Mouse (Mus musculus): ENCODE results near the gene Fam104a.

Fam104a gene

DNA sequence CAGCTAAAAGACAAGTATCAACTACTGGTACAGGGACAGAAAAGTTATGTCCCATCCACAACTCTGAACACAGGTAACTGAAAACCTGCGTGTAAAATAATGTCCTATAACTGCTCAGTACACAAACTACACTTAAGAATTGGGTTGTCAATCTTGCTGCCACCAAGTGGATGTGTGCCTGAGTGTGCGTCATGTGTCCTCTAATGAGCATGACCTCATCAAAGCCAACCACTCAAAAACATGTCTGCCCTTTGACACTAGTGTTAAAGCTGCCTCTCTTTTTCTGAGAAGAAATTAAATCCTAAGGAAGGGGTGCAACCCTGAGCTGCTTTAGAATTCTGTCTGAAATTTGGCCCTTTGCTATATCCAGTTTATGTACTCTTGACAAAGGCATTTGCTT, 19.7 kb downstream of the Fam104a start:
- DNase-seq (ENCODE audit: low read depth), result no peak

DNA sequence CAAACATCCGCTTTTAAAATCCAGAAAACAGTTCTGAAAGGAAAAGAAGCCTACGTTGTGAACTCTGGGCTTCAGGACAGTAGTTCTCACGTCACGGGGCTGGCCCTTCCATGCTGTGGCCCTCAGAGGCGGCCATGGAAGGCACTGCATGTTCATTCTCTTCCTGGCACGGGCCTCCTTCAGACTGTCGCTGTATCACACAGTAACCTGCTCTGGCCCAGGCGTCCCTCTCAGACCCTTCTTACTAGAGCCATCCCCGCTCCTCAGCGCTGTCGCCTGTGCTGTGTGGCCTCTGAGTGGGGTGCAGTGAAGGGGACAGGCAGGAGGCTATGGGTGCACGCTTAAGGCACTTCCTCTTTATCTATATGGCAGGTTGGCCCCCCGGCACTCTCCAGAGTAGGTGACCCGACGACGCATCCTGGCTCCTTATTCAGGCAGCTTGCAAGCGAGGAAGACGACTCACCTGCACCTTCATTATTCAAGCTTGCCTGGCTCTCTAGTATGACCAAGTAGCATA, 22.1 kb downstream of the Fam104a start:
- no peak for DNase-seq (ENCODE audit: low read depth)

DNA sequence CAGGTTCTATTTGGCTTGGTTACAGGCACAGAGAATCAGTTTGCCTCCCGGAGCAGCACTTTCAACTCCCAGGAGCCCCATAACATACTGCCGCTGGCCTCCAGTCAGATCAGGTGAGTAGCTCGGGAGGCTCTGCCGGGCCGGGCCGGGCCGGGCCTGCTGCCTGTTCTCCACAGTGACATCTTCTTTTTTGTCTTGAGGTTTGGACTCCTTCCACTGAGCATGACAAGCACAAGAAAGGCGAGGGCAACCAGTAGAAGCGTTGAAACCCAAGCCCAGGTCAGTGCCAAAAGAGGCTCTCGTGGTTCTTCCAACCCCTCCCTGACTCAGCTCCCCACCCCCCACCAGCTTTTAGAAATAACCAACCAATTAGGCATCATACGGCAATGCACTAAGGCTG, 23.0 kb downstream of the Fam104a start:
- DNase-seq (ENCODE audit: low read depth), result no peak

DNA sequence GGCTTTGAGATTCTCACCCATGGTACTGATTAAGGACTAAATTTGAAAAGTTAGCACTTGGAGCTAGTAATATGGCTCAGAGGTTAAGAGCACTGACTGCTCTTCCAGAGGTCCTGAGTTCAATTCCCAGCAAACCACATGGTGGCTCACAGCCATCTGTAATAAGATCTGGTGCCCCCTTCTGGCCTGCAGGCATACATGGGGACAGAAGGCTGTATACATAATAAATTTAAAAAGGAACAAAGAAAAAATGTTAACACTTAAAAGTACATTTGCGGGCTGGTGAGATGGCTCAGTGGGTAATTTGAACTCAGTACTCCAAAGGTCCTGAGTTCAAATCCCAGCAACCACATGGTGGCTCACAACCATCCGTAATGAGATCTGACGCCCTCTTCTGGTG, 23.7 kb downstream of the Fam104a start:
- DNase-seq (ENCODE audit: low read depth), result peak; percentile 26

DNA sequence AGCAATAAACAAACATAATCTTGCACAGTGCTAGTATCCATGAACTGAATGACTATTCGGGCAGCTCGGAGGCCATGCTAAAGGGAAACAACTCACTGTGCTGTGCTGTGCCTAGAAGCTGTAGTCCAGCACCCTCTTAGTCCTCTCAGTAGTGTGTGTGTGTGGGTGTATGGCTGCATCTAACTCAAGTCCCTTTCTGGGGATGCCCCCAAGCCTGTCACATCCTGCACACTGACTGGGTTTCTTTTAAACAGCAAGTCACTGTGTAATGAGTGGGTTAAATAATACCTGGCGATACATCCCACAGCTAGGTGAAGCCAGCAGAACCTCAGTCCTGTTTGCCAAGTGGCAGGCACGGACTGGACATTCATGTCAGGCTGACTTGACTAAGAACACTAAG, 25.2 kb downstream of the Fam104a start:
- DNase-seq (ENCODE audit: low read depth), result peak; percentile 14

DNA sequence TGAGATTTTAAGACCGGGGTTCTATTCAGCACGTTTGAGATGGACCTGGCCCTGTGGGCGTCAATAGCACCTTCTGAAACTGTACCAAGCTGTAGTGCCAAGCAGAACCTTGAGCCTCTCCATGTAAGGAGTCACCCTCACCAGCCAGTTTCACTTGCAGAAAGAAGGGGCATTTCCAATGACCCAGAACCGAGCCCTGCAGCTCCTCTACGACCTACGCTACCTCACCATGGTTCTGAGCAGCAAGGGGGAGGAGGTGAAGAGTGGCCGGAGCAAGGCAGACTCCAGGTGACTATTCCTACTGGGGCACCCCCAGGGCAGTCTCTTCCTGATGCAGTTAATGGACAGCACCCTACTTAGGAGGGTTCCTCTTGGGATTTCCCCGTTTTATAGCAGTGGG, 25.6 kb downstream of the Fam104a start:
- DNase-seq (ENCODE audit: low read depth), result no peak

DNA sequence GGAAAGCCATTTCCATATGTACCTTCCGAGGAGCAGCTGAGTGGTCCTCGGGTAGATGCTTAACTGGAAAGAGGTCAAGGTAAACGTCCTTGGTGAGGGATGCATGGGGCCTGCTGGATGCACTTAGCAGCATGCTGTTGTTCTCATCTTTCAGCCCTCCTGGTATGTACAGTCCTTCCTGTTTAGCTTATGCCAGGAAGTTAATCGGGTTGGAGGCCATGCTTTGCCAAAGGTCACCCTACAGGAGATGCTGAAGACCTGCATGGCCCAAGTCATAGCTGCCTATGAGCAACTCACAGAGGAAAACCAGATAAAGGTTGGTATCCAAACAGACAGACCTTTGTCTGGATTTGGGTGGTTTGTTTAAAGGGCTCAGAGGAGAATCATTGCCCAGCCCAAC, 26.7 kb downstream of the Fam104a start:
- DNase-seq (ENCODE audit: low read depth), result no peak

DNA sequence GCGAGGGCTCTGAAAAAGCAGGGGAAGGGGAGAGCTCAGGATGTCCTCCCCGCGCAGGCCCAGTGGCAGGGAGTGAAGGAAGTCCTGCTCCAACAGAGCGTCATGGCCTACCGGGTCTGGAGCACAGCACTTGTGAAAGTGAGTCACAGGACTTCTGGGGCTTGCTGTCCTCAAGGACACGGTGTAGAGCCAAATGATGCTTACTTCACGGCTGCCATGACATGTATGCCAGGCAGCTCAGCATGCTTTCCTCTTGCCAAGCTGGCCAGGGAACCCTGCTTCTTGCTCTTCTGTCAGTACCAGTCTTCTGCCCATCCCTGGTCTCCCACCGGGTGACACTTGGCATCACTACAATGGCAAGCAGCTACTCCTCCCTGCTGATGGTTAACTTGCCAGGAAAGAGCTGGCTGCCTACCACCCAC, 27.4 kb downstream of the Fam104a start:
- no peak for DNase-seq (ENCODE audit: low read depth)

DNA sequence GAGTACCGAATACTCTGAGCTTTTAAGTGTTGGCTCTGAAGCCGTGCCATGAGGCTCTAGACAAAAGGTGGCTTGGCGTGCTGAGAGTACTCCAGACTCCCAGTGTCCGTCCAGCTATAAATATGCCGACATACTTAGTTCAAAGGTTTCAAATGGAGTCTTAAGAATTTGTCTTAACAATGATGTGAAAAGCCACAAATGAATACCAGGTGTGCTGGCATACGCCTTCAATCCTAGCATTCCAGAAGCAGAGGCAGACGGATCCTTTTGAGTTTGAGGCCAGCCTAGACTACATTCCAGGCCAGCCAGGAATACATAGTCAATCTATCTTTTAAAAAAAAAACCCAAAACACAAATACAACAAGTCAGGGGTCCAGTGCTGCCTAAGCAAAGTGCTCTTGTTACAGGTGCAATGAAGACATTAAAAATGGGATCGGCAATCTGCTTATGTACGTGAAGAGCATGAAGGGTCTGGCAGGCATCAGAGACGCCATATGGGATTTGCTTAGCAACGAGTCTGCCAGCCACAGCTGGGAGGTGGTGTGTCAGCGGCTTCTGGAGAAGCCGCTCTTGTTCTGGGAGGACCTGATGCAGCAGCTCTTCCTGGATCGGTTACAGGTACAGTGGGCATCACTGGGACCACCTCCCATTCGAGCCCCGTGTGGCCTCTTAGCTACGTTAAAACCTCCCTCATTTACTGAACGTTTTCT, 29.2 kb downstream of the Fam104a start:
- no peak for DNase-seq (ENCODE audit: low read depth)

DNA sequence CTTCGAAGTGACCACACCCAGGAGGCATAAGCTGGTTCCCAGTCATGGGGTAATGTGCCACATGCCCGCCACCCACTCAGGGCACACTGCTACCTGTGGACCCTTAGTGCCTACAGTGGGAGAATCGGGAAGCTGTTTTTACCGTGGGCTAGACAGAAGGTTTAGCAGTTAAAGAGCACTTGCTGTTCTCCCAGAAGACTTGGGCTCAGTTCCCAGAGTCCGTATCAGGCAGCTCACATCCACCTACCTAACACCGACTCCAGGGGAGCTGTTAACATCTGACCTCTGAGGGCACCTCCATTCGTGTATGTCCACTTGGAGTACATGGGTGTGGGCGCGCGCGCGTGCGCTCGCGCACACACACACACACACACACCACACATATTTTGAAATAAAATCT, 29.9 kb downstream of the Fam104a start:
- no peak for DNase-seq (ENCODE audit: low read depth)

DNA sequence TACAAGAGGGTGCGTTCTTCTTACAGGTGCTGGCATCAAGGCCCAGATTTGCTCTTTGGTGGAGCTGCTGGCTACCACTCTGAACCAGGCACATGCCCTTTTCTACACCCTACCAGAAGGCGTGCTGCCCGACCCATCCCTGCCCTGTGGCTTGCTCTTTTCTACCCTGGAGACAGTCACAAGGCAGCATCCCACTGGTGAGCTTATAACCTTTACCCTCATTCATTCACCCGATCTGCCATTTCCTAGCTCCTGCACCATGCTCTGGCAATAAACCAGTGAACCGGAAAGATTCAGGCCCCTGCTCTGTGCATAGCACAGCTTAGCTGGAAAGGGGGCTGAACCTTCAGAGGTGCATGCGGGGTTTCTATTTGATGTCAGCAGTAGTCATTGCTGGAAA, 31.4 kb downstream of the Fam104a start:
- no peak for DNase-seq (ENCODE audit: low read depth)

DNA sequence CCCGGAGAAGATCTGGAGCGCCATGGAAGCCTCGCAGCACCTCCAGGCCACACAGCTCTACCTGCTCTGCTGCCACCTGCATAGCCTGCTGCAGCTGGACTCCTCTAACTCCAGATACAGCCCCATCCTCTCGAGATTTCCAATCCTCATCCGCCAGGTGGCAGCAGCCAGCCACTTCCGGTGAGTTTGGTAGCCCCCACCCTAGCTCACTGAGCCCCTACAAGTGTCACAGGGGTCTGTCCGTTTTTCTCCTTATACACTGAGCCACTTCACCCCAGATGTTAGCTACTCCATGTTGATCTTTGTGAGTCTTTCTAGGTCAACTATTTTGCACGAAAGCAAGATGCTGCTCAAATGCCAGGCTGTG, 32.1 kb downstream of the Fam104a start:
- DNase-seq (ENCODE audit: low read depth), result peak; percentile 42

DNA sequence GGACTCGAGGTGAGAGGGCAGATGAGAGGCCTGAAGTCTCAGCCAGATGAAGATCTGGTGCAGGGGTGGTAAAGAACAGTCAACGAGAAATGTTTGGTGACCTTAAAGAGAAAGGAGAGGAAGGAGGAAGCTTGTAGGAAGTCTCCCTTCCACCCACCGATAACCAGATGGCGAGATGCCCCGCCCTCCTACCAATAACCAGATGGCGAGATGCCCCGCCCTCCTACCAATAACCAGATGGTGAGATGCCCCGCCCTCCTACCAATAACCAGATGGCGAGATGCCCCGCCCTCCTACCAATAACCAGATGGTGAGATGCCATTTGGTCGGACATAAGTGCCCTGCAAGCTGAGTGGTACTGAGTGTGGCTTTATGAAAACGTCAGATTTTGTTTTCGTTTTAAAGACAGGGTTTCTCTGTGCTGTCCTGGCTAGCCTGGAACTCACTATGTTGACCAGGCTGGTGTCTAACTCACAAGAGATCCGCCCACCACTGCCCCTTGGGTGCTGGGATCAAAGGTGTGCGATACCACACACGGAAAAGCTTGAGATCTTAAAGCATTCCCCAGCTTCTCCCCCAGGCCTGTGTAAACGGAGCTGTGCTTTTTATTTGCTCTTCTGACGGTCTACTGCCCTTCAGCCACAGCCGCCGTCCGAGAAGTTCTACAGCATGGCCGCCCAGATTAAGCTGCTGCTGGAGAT, 32.6 kb downstream of the Fam104a start:
- peak; percentile 27 for DNase-seq (ENCODE audit: low read depth)

DNA sequence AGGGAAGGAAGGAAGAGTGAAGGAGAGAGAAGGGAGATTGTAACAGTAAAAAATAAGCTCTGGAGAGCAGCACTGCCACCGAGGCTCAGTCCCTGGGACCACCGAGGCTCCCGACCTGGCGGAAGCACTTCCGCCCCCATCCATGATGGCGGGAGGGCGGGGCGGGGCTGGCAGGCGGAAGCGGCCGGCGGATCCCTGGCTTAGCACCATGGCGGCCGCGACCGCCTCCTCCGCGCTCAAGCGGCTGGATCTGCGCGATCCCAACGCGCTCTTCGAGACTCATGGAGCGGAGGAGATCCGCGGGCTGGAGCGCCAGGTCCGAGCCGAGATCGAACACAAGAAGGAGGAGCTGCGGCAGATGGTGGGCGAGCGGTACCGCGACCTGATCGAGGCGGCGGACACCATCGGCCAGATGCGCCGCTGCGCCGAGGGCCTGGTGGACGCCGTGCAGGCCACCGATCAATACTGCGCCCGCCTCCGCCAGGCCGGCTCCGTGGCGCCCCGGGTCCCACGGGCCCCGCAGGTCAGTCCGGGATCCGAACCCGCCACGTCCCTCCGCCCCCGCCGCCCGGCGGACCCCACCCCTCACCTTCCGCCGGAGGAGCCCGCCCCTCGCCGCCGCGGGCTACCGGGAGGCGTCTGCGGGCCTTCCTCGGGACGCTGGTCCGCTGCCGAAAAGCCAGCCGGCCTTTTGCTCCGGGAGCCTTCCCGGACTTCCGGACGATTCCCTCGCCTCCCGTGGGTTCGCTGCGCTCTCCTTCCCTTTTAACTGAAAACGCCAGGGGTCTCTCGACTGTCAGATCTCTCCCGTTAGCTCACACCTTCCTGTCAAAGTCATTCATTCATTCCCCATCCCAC, 34.4 kb downstream of the Fam104a start, which contains the start of gene Slc39a11:
Gene Slc39a11 (minus strand): TSS at position 727 of the 858 bp plus-strand sequence.
- DNase-seq (ENCODE audit: low read depth), result peak; percentile 87

DNA sequence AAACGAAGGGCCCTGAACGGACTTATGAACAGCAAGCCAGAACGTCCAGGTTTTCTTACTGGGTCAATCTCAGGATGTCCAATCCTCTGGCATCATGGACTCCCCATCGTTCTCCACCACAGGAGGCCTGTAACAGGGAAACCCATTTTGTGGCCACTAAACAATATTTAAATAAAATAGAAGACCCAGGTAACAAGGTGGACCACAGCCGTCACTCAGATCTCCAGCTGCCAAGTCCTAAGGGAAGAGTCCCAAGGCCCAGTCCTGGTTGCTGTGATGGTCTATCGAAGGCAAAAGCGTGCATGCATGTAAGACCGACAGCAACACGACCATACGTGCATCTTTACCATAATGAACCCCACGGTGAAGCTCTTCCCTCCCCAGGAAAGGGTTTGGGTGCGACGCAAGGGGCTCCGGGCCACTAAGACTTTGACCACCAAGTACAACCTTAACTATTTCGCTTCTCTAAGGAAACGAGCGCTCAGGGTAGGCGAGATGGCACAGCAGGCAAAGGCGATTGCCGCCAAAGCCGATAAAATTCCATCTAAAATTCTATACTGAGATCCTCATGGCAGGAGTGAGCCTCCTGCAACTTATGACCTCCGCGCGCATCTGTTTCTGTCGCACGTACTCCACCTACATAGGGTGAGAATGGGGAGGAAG, 35.1 kb downstream of the Fam104a start, which contains the start of gene Cog1:
Gene Cog1 (plus strand): TSS at position 480 of the 663 bp plus-strand sequence.
- no peak for DNase-seq (ENCODE audit: low read depth)

DNA sequence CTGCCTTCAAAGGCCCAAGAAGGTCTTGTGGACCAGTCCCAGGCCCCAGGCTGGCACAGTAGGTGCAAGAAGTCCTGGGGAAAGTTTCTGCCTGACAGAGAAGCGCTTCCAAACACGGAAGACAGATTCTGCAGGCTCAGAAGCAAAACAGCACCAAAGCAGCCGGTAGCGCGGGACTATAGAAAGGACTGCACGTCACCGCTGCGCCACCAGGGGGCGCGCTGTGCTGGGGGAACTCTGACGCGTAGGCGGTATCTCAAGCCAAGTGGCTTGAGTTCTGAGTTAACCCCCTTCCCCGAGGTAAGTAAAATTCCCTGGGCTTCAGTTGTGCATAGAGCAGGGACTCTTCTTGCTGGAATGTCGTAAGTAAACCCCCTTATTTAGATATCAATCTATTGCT, 35.8 kb downstream of the Fam104a start:
- DNase-seq (ENCODE audit: low read depth), result peak; percentile 92

DNA sequence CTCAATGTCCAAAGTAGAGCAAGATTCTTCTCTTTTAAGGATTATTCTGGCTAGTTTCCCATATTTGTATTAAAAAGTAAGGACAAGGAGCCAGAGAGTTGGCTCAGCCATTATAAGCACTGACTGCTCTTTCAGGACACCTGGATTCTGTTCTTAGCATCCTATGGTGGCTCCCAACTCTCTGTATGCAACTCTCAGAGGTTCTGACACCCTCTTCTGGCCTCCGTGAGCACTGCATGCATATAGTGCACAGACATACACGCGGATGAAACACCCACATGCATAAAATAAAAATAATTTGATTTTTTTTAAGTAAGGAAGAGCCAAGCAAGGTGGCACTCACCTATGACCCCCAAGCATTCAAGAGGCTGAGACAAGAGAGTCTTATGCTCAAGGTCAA, 38.8 kb downstream of the Fam104a start:
- DNase-seq (ENCODE audit: low read depth), result no peak

DNA sequence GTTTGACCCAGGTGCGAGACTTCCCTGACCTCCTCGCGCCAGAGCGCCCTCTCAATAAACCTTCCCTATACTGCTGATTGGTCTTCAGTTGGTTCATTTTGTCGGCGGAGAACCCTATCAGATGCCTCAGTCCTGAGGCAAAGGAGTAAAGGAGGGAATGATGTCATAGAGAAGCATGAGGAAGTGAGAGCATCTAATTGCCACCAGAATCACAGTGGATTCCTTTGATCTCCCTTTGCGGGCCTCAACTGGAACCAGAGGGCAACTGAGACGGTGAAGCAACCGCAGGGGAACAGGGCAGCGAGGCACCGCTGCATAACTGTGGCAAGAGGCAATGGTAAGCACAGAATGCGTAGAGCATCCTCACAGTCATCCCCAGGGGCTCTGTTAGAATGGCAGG, 45.3 kb downstream of the Fam104a start:
- no peak for DNase-seq (ENCODE audit: low read depth)

DNA sequence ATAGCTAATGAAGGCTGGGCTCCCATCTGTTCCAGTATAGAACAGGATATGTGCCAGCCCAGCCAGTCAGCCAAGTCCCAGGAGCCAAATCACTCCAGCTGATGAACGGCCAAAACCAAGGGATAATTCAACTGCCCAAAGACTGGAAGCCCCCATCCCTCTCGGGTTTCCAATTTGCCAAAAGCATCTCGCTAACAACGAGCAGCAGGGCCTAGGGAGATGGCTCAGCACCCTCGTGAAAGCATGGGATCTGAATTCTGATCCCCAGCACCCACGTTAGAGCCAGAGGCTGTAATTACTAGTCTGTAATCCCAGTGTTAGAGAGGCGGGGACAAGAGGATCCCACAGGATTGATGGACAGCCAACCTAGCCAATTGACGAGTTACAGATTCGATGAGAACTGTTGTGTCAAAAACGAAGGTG, 49.2 kb downstream of the Fam104a start:
- DNase-seq (ENCODE audit: low read depth), result no peak

DNA sequence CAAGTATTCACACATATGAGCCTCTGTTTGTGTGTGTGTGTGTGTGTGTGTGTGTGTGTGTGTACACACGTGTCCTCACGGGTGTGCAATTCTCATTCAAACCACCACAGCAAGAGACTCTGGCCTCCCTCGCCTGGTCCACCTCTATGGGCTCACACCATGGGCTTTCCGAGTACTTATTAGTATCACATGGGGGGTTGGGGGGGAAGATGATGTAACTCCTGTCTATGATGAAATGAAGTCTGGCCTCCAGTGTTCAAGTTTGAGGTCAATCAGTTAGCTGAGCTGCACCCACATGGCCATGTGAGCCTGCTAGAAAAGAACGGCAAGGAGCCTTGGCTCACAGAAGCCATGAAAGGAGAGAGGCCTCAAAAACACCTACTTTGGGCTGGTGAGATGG, 50.6 kb downstream of the Fam104a start:
- DNase-seq (ENCODE audit: low read depth), result no peak

DNA sequence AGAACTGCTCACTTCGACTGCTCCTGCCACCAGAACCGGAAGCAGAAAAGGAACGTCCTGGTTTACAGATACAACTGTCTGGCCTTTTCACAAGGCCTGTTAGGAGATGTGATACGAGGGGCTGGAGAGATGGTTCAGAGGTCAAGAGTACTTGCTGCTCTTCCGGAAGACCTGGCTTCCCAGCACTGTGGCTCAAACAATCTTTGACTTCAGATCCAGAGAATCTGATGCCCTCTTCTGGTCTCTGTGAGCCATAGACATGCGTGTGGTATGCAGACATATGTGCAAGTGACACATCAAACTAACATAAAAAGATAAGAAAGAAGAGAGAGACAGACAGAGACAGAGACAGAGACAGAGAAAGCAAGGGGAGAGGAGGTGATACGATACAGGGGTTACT, 51.7 kb downstream of the Fam104a start:
- DNase-seq (ENCODE audit: low read depth), result no peak

DNA sequence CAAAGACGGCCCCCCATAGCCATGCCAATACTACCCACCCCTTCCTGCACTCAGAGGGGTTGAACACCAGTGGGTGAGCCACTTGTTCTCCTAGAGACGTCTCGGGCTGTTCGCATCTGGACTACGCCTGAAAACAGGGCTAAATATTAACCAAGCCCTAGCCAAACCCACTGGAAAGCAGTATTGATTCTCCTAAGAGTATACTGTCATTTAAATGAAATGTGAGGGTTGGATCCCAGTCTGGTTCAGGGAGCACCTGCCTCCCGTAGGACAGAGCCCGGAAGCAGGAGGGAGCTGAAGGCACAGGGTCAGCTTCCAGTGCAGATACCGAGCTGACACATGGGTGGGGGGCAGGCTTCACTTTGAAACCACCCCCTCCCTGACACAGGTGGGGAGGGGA, 52.1 kb downstream of the Fam104a start:
- DNase-seq (ENCODE audit: low read depth), result no peak
